Mouse (Mus musculus) bone marrow, adult 2 months (tissue): ENCODE results near the gene Dolpp1. TPM values are rescaled to one million over a fixed set of nuclear protein-coding genes. Genes with fewer than 3 reads are reported as not detected.
"Not testable (repeated sequence)": the region's sequence is repeated elsewhere in the genome, so short reads cannot be mapped to it uniquely, and the experiment has no call there.

Source experiments
- H3K27ac ChIP-seq: fragments of 200-500 bp; 2 replicates; pipeline ENCODE4 v1.5.1; 2012; ENCODE audit warnings: low read depth, mild to moderate bottlenecking, control low read depth, inconsistent platforms, low read length; ENCODE audit not compliant: control insufficient read depth, poor library complexity, insufficient read depth
- H3K4me1 ChIP-seq: fragments of 200-500 bp; 2 replicates; pipeline ENCODE4 v1.6.1; 2011; ENCODE audit warnings: low read length; ENCODE audit not compliant: control insufficient read depth, insufficient read depth
- H3K4me3 ChIP-seq: fragments of 200-500 bp; replicated peaks from 2 replicates; pipeline ENCODE3; 2011; ENCODE audit warnings: mild to moderate bottlenecking, low read depth, low read length, control low read depth; ENCODE audit not compliant: control insufficient read depth
- CTCF ChIP-seq: fragments of 200-500 bp; IDR thresholded peaks from 2 replicates; pipeline ENCODE4 v1.5.1; 2011; ENCODE audit warnings: low read length, control low read depth; ENCODE audit not compliant: control insufficient read depth, insufficient read depth
- POLR2A ChIP-seq: fragments of 200-500 bp; IDR thresholded peaks from 2 replicates; pipeline ENCODE4 v1.6.1; 2011; ENCODE audit warnings: low read depth, mild to moderate bottlenecking, control low read depth, low read length, borderline replicate concordance; ENCODE audit not compliant: control insufficient read depth
- WGBS: fragments of 180-500 bp; shearing (Covaris S2); methylation state at CpG from one replicate; pipeline ENCODE4 v1.1.7; 2018; 5-methylcytosine and 5-hydroxymethylcytosine counted together
- polyA plus RNA-seq: library from polyadenylated mRNA; stranded (reverse); fragments of >200 nt; gene quantifications from 2 replicates; pipeline ENCODE4 v1.2.4, GENCODE M21; 2011; ENCODE audit warnings: low replicate concordance; ENCODE audit not compliant: missing spikeins, insufficient read depth, insufficient read length

Gene Dolpp1
- polyA plus RNA-seq, 1 experiment: 40.3 TPM

DNA sequence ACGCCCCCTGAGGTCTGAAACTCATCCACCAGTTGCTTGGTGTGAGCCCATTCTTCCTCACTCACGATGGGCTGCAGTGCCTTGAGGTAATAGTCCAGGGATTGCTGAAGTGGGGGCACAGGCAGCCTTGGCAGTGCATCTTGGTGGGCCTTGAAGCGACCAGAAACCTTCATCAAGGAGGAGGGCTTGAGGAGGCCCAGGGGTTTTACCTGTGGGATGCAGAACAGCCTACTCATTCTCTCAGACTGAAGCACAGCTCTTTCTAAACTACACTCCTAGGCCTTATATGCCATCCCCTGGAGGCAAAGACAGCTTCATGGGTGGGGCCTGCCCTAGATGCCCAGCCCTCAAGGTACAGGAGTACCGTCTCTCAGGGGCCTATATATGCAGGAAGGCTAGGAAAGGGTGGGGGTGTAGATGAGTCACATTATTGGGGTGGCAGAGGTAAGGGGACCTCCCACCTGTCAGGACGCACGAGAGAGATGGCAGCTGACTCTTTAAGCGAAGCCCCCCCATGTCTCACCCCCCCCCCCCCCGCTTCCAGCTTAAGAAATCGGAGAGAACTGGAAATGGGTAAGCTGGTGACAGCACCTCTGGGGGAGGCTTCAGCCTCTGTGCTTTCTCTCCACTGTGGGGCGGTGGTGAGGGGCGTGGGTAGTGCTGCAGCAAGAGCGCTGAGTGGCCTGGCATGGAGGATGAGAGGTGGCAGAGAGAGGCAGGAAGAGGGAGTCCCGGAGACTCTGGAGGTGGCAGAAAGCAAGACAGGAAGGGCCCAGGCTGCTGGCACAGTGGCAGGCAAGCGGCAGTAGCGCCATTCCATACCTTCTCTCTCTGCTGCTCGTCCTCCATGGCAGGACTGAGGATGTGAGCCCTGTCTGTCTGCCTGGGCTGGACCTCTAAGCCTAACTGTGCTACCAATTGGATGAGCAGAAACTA, 21.3 kb downstream of the Dolpp1 start:
- WGBS: 82% methylated on average over 16 of the region's 16 CpGs
- no peak for TF ChIP-seq POLR2A
- TF ChIP-seq CTCF: no peak
- Histone ChIP-seq H3K4me3 (peak overlapping the region; percentile 6), H3K27ac (no peak overlapping the region), H3K4me1 (no peaks in the 10 kb centered on the region; the same call in 1 of the 2 replicates)

DNA sequence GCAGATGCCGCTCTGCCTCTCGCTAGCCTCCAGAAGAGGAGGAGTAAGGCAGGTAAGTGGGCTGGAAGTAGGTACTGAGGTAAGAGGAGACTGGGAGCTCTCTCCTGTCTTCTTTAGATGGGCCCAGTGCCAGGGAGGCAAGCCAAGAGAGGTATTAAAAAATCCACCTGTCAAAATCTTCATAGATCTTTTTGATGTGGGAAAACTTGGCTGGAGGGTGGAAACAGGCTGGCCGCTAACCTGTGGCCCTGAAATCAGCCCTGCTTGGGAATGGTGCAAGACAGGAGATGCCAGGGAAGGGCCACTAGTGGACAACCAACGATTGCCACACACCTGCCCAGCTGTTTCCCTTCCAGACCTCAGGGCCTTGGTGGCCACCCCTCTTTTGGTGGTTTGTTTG, 22.0 kb downstream of the Dolpp1 start:
- 61% methylated on average over 4 of the region's 4 CpGs for WGBS
- TF ChIP-seq CTCF: no peak
- no peak for TF ChIP-seq POLR2A
- Histone ChIP-seq H3K27ac (no peak overlapping the region), H3K4me3 (peak overlapping the region; percentile 6), H3K4me1 (no peaks in the 10 kb centered on the region; the same call in 1 of the 2 replicates)

DNA sequence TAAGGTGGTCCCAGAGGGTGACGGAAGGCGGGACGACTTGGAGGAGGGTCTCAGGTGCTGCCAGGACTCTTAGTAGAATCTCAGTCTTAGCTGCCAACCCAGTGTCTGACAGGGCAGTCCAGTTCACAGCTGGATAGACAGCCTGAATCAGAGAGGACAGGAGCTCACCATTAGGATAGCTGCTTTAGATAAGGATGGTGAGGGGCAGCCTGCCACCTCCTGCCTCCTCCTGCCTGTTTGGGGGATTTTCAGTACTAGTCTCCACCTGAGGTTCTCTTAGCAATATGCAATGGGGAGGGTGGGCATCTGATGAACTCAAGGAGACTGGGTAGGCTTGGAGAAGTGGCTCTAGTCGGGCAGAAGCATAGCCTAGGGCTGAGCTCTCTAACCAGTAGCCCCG, 22.6 kb downstream of the Dolpp1 start:
- 53% methylated on average over 5 of the region's 5 CpGs for WGBS
- H3K4me3 ChIP-seq: peak overlapping the region; percentile 99
- peak overlapping the region; percentile 89 for H3K27ac ChIP-seq

DNA sequence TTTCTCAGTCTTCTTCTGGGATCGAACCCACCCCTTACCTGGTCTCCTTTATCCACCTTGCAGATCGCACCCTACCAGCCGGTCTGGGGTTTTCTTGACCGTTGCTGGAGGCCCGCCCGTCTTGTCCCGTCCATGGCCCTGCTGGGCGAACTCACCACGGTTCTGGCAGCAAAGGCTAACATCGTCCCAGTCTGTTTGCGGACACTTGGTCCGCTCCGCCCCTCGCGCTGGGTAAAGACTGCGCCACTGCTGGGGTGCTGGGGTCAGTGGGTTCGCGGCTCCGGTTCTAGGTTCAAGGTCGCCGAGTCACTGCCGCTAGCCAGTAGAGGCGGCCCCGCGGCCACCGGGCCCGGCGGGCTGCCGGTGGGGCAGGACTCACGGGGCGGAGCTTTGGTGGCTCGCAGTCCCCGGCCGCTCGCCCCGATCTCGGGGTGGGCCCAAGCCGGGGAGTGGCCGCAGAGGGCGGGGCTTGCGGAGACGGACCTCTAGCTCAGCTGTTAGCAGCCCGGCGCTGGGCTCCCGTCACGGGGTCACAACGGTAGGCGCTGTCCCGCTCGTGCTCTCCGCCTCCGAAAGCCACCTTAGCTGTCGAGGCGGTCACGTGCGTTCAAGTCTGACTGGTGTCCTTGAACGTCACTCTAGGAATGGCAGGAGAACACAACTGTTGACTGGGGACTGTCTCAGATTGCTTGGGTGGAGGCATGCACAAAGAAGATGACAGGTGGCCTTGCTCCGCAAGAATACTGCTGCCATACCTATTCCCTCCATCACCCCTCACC, 23.3 kb downstream of the Dolpp1 start, which contains the start of gene Crat:
TSS of gene Crat (minus strand) at position 657 of the 779 bp plus-strand sequence.
- H3K27ac ChIP-seq: peak within 1 kb of the TSS; percentile 89
- H3K4me1 ChIP-seq: no peaks in the 10 kb centered on the region; the same call in 1 of the 2 replicates
- 2% methylated on average over 58 of the region's 58 CpGs for WGBS
- peak within 1 kb of the TSS; percentile 99 for H3K4me3 ChIP-seq
- TF ChIP-seq POLR2A (peak; percentile 89; the same call in 1 of the 2 replicates), CTCF (no peak)

More for the DNA sequence above, 22.6 kb downstream of the Dolpp1 start:
- H3K4me1 ChIP-seq: no peaks in the 10 kb centered on the region; the same call in 1 of the 2 replicates
- TF ChIP-seq CTCF (no peak), POLR2A (no peak)

DNA sequence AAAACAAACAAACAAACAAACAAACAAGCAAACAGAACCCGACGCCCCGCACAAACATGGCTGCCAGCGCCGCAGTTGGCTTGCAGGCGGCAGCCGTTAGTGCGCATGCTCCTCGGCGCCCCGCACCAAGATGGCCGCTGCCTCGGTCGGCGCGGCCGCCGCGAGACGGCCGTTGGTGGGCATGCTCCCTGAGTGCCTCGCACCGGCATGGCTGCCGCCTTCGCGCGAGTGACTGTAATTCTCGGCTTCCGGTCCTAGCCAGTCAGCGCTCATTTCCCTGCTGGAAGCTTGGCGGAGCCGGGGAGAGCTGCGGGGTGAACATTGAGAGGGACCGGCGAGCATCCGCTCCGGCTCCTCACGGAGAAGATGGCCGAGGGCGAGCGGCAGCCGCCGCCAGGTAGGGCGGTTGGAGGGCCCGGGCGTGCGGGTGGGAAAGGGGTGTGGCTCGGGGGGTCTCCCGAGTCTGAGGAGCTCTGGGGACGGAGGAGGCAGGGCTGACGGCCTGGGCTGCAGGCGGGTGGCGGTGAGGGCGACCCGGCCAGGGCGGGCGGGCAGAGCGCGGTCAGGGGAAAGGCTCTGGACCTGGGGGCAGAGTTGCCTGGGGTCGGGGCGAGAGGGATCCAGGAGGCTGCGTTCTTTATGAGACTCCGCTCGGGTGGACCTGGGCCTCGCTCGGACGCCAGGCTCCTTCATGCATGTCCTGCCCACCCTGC, 24.0 kb downstream of the Dolpp1 start, which contains the start of gene Ptpa:
TSS of gene Ptpa (plus strand) at position 104 of the 713 bp plus-strand sequence.
- WGBS: under 1% methylated on average over 67 of the region's 67 CpGs
- TF ChIP-seq CTCF (no peak), POLR2A (peak; percentile 99)
- peak within 1 kb of the TSS; percentile 99 for H3K4me3 ChIP-seq
- H3K27ac ChIP-seq: peak within 1 kb of the TSS; percentile 89
- no peaks in the 10 kb centered on the region; the same call in 1 of the 2 replicates for H3K4me1 ChIP-seq

DNA sequence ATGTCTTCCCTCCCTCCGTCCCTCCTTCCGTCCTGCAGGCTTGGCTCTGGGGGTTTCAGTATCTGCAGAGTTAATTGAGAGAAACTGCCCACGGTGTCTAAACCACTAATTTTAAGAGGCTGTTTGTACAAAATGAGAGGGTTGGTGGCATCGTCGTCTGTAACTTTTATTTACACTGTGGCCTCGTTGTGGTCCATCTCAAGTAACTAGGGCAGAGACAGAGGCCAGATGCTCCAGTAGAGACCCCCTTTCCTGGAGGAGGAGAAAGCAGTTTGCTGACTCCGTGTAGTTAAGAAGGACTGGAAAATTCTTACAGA, 24.6 kb downstream of the Dolpp1 start:
- Histone ChIP-seq H3K27ac (peak overlapping the region; percentile 89), H3K4me3 (peak overlapping the region; percentile 99), H3K4me1 (no peaks in the 10 kb centered on the region; the same call in 1 of the 2 replicates)
- WGBS: 1% methylated on average over 7 of the region's 7 CpGs
- TF ChIP-seq POLR2A (no peak), CTCF (no peak)

DNA sequence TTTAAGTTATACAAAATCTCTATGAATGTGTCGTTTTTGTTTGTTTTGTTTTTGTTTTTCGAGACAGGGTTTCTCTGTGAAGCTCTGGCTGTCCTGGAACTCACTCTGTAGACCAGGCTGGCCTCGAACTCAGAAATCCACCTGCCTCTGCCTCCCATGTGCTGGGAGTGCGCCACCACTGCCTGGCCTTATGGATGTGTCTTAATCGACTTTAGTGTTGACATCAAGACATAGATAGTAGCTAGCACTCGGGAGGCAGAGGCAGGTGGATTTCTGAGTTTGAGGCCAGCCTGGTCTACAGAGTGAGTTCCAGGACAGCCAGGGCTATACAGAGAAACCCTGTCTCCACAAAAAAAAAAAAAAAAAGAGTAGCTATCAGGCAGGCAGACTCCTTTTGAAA, 25.1 kb downstream of the Dolpp1 start:
- 26% methylated on average over 6 of the region's 6 CpGs for WGBS
- not testable (repeated sequence) for H3K4me1 ChIP-seq
- H3K4me3 ChIP-seq: peak overlapping the region; percentile 50
- peak overlapping the region; percentile 33 for H3K27ac ChIP-seq
